Mouse (Mus musculus): ENCODE results near the gene Tsc1. TPM values are rescaled to one million over a fixed set of nuclear protein-coding genes. Genes with fewer than 3 reads are reported as not detected.

Gene Tsc1
- polyA plus RNA-seq, 1 experiment, result 34.4 TPM

GRCm38 (mm10) chr2:28698566-28698965 lies 57.5 kb downstream of the Tsc1 start:
- Histone ChIP-seq H3K27ac (ENCODE audit: insufficient read depth, low read length) (no peak overlapping the region), H3K4me1 (ENCODE audit: control insufficient read depth, insufficient read depth, low read length) (no peaks in the 10 kb centered on the region), H3K27me3 (ENCODE audit: control insufficient read depth, insufficient read depth, low read length) (no peaks in the 10 kb centered on the region), H3K4me3 (replicated peaks; ENCODE audit: insufficient read depth, low read depth, low read length) (no peak overlapping the region)
- TF ChIP-seq POLR2A (IDR thresholded peaks at IDR 0.05; ENCODE audit: borderline replicate concordance, insufficient read depth, low read length) (no peak), CTCF (IDR thresholded peaks at IDR 0.05; ENCODE audit: borderline replicate concordance, insufficient read depth, low read depth, low read length) (no peak)
- WGBS, result 88% methylated on average over 5 of the region's 5 CpGs
- DNase-seq, result no peak

- H3K4me1 ChIP-seq (ENCODE audit: control insufficient read depth, insufficient read depth, low read length), result no peaks in the 10 kb centered on the region
- H3K27me3 ChIP-seq (ENCODE audit: control insufficient read depth, insufficient read depth, low read length), result no peaks in the 10 kb centered on the region
- H3K4me3 ChIP-seq (replicated peaks; ENCODE audit: insufficient read depth, low read depth, low read length), result peak within 1 kb of the TSS; percentile 80
- under 1% methylated on average over 53 of the region's 53 CpGs for WGBS
- TF ChIP-seq CTCF (IDR thresholded peaks at IDR 0.05; ENCODE audit: borderline replicate concordance, insufficient read depth, low read depth, low read length) (no peak), POLR2A (IDR thresholded peaks at IDR 0.05; ENCODE audit: borderline replicate concordance, insufficient read depth, low read length) (peak; percentile 20; the same call in 1 of the 2 replicates)
- H3K27ac ChIP-seq (ENCODE audit: insufficient read depth, low read length), result no peak within 1 kb of the TSS
- peak; percentile 74 to 80 for DNase-seq
Measured at GRCm38 (mm10) chr2:28699361-28700335, 58.6 kb downstream of the Tsc1 start, which contains the start of the genes Spaca9 and Ak8. Spaca9 (minus strand) TSS chr2:28699727. Ak8 (plus strand) TSS chr2:28700164.

- TF ChIP-seq POLR2A (IDR thresholded peaks at IDR 0.05; ENCODE audit: borderline replicate concordance, insufficient read depth, low read length) (no peak), CTCF (IDR thresholded peaks at IDR 0.05; ENCODE audit: borderline replicate concordance, insufficient read depth, low read depth, low read length) (no peak)
- Histone ChIP-seq H3K27ac (ENCODE audit: insufficient read depth, low read length) (no peak overlapping the region), H3K27me3 (ENCODE audit: control insufficient read depth, insufficient read depth, low read length) (no peaks in the 10 kb centered on the region), H3K4me1 (ENCODE audit: control insufficient read depth, insufficient read depth, low read length) (no peaks in the 10 kb centered on the region), H3K4me3 (replicated peaks; ENCODE audit: insufficient read depth, low read depth, low read length) (no peak overlapping the region)
- no peak for DNase-seq
- WGBS, result 45% methylated on average over 8 of the region's 8 CpGs
Measured at GRCm38 (mm10) chr2:28701646-28702262, 60.7 kb downstream of the Tsc1 start.

GRCm38 (mm10) chr2:28706106-28706636 lies 65.1 kb downstream of the Tsc1 start:
- no peak overlapping the region for H3K4me3 ChIP-seq (replicated peaks; ENCODE audit: insufficient read depth, low read depth, low read length)
- 72% methylated on average over 8 of the region's 8 CpGs for WGBS
- no peaks in the 10 kb centered on the region for H3K27me3 ChIP-seq (ENCODE audit: control insufficient read depth, insufficient read depth, low read length)
- TF ChIP-seq CTCF (IDR thresholded peaks at IDR 0.05; ENCODE audit: borderline replicate concordance, insufficient read depth, low read depth, low read length) (no peak), POLR2A (IDR thresholded peaks at IDR 0.05; ENCODE audit: borderline replicate concordance, insufficient read depth, low read length) (no peak)
- H3K27ac ChIP-seq (ENCODE audit: insufficient read depth, low read length), result no peak overlapping the region
- H3K4me1 ChIP-seq (ENCODE audit: control insufficient read depth, insufficient read depth, low read length), result no peaks in the 10 kb centered on the region
- DNase-seq, result no peak

- WGBS, result 81% methylated on average over 6 of the region's 6 CpGs
- TF ChIP-seq CTCF (IDR thresholded peaks at IDR 0.05; ENCODE audit: borderline replicate concordance, insufficient read depth, low read depth, low read length) (no peak), POLR2A (IDR thresholded peaks at IDR 0.05; ENCODE audit: borderline replicate concordance, insufficient read depth, low read length) (no peak)
- no peak for DNase-seq
- Histone ChIP-seq H3K27me3 (ENCODE audit: control insufficient read depth, insufficient read depth, low read length) (no peaks in the 10 kb centered on the region), H3K4me3 (replicated peaks; ENCODE audit: insufficient read depth, low read depth, low read length) (no peak overlapping the region), H3K4me1 (ENCODE audit: control insufficient read depth, insufficient read depth, low read length) (no peaks in the 10 kb centered on the region), H3K27ac (ENCODE audit: insufficient read depth, low read length) (no peak overlapping the region)
Measured at GRCm38 (mm10) chr2:28706787-28707186, 65.8 kb downstream of the Tsc1 start.

GRCm38 (mm10) chr2:28713036-28713435 lies 72.0 kb downstream of the Tsc1 start:
- DNase-seq, result no peak
- no peak overlapping the region for H3K27ac ChIP-seq (ENCODE audit: insufficient read depth, low read length)
- WGBS, result 19% methylated on average over 8 of the region's 8 CpGs
- TF ChIP-seq POLR2A (IDR thresholded peaks at IDR 0.05; ENCODE audit: borderline replicate concordance, insufficient read depth, low read length) (no peak), CTCF (IDR thresholded peaks at IDR 0.05; ENCODE audit: borderline replicate concordance, insufficient read depth, low read depth, low read length) (no peak)
- no peaks in the 10 kb centered on the region for H3K27me3 ChIP-seq (ENCODE audit: control insufficient read depth, insufficient read depth, low read length)
- no peaks in the 10 kb centered on the region for H3K4me1 ChIP-seq (ENCODE audit: control insufficient read depth, insufficient read depth, low read length)
- H3K4me3 ChIP-seq (replicated peaks; ENCODE audit: insufficient read depth, low read depth, low read length), result no peak overlapping the region

GRCm38 (mm10) chr2:28722419-28722818 lies 81.4 kb downstream of the Tsc1 start:
- Histone ChIP-seq H3K27me3 (ENCODE audit: control insufficient read depth, insufficient read depth, low read length) (no peaks in the 10 kb centered on the region), H3K27ac (ENCODE audit: insufficient read depth, low read length) (no peak overlapping the region), H3K4me3 (replicated peaks; ENCODE audit: insufficient read depth, low read depth, low read length) (no peak overlapping the region), H3K4me1 (ENCODE audit: control insufficient read depth, insufficient read depth, low read length) (no peaks in the 10 kb centered on the region)
- TF ChIP-seq POLR2A (IDR thresholded peaks at IDR 0.05; ENCODE audit: borderline replicate concordance, insufficient read depth, low read length), result no peak
- TF ChIP-seq CTCF (IDR thresholded peaks at IDR 0.05; ENCODE audit: borderline replicate concordance, insufficient read depth, low read depth, low read length), result no peak
- DNase-seq, result no peak
- 85% methylated on average over 8 of the region's 8 CpGs for WGBS

Measured in cerebellum, adult 2 months (tissue).